Mouse (Mus musculus): ENCODE results near the gene Ints6l.

DNA sequence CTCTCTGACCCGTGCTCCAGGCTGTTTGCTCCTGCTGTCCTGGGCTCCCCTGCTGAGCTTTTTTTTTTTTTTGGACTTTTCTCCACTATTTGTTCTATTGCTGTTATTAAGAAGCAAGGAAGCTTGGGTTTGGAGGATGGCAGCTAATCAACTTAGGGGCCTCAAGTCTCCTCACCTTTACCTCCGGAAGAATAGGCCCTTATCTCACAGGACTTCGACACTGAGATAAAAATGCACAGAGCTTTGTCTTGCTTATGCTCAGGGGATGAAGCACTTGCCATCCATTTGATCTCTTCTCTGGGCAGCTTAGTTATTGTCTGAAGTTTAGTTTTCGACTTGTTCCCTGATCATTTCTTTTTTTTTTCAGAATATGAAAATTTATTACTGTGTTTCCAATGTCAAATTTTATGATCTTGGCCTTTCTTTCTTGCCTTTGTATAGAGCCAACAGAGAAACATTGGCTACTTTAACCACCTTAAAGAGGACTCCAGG, 7.1 kb upstream of the Ints6l start, which contains the start of gene Gm2174:
- TF ChIP-seq CTCF (IDR thresholded peaks at IDR 0.05; ENCODE audit: low read depth, low read length), result no peak
- TF ChIP-seq POLR2A (IDR thresholded peaks at IDR 0.05; ENCODE audit: extremely low read depth, insufficient read depth, low read length), result no peak

Data from liver, adult 2 months (tissue).